Mouse (Mus musculus): Measurements from ENCODE around the gene Prkg1. TPM values are rescaled to one million over a fixed set of nuclear protein-coding genes. Genes with fewer than 3 reads are reported as not detected.
"Not testable (repeated sequence)": the region's sequence is repeated elsewhere in the genome, so short reads cannot be mapped to it uniquely, and the experiment has no call there.

The Prkg1 gene
- total RNA-seq, 2 experiments from 2014 or later, result 13.8 to 20.2 TPM

DNA sequence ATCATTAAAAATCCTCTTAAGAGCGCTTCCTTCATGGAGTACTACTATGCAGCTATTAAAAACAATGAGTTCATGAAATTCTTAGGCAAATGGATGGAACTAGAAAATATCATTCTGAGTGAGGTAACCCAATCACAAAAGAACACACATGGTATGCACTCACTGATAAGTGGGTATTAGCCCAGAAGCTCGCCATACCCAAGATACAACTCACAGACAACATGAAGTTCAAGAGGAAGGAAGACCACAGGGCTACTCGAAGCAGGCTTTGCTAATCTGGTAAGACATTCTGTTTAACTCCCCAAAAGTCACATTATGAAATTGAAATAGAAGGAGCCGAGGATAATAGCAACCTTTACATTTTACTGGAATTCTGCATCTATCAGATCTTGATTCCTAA is 545.6 kb downstream of the Prkg1 start:
- DNase-seq (ENCODE audit: low spot score in 2 of 2); intact Hi-C loops (cut with DNase I): not testable (repeated sequence)

DNA sequence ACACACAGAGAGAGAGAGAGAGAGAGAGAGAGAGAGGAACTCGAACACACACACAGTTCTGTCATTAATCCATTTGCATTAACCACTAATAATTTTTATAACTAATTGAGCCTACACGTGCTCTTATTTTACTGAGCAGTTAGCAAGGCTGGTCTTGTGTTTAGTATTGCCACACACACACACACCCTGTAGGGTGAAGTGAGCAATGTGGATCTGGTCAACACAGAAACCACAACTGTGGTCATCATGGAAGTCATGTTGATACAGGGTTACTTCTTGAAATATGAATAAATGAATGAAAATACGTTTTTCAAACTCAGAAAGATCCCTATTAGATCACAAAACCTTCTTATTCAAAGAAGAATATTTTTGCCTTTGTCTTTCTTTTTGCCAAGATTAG is 554.0 kb downstream of the Prkg1 start:
- intact Hi-C loops (cut with DNase I), result no loop called here
- DNase-seq (ENCODE audit: low spot score in 2 of 2), result no peak

DNA sequence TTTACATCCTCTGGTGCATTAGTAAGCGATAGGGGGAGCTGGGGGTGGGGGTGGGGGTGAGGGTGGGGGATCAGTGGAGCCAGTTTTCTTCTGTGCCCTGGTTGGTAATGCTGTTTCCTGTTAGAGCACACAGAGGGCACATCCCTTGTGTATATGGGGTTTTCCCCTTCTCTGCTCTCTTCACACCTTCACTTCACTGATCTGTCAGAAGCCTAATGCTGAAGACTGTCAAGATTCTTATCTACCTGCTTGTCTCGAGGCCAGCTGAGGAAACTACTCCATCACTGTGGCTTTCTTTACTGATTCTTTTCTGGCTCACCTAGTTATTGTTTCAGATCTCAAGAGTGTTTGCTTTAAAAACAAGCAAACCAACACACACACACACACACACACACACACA is 554.4 kb downstream of the Prkg1 start:
- no peak for DNase-seq (ENCODE audit: low spot score in 2 of 2)
- intact Hi-C loops (cut with DNase I), result no loop called here

DNA sequence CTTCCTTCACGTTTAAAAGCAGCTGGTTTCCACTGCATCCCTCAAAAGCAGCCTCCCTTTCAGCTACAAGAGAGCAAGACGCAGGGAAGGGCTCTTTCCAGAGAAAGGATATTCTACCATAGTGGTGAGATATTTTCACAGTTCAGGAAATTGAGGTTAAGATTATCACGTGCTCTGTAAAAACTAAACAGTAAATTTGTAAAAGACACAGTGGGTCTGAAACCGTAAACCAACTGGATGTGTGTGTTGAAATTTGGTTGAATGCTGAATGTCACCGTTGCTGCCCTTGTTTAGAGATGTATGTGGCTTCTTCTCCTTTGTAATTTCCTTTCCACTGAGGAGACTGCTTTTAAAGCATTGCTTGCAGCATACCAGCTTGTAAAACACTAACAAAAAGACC is 565.2 kb downstream of the Prkg1 start:
- no peak for DNase-seq (ENCODE audit: low spot score in 2 of 2)
- intact Hi-C loops (cut with DNase I), result no loop called here

DNA sequence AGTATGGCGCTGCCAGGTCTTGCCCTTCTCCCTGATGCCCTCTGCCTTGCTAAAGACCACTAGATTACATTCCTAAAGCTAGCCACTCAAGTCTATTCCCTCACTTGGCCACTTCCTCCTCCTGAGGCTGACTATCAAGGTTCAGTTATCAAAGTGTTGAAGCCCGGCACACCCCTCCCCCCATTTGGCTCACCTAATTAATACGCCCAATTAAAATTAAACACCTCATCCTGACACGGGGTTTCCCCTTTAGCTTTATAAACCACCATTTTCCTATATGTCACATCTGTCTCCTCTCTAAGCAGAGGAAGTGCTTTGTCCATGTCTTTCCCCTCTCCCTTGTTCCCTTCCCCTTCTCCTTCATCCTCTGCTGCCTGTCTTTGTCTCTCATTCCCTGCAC is 566.4 kb downstream of the Prkg1 start:
- intact Hi-C loops (cut with DNase I), result no loop called here
- DNase-seq (ENCODE audit: low spot score in 2 of 2), result no peak

DNA sequence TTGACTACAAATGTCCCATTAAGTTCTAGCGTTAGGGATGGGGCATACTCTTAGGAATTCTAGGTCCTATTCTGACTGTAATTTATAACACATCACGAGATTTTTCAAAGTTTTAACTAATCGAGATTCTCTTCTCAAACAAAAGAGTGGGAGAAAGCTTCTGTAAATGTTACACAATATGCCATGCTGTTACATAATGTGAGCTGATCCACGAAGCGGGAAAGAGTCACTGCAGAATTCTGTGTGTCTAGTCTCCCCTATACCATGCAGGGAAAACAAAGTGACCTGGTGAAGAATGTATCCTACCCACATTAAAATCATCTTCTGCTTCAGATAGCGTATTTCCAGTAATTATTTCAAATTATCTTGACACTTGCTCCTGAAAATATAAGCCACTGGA is 567.8 kb downstream of the Prkg1 start:
- intact Hi-C loops (cut with DNase I), result no loop called here
- DNase-seq (ENCODE audit: low spot score in 2 of 2), result no peak

DNA sequence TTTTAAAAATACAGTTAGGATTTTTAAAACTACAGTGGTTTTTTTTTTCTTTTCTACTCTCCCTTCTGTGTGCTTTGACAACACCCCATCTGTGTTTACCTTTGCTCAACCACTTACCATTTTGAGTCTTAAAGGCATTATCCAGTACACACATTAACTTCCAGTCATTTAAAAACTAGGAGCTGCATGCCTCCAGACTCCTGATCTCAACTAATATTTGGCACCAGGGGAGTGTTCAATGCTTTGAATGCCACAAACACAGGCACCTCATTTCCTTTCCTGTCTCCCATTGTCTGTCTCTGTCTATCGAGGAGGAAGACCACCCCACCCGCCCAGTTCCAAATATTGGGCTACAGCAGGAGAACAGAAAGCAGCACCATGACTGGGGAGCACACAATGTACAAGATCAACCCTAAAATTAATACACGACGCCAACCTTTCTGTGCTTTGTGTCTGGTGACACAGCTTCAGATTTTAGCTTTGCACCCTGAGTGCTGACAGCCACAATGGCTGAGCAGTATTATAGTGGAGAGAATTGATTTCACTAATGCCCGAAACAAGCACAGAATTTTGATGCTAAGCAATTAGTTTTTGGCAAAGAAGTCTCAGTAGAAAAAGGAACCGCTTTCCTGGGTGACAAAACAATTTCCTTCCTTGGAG is 576.1 kb downstream of the Prkg1 start:
- no peak for DNase-seq (ENCODE audit: low spot score in 2 of 2)
- intact Hi-C loops (cut with DNase I), result no loop called here

DNA sequence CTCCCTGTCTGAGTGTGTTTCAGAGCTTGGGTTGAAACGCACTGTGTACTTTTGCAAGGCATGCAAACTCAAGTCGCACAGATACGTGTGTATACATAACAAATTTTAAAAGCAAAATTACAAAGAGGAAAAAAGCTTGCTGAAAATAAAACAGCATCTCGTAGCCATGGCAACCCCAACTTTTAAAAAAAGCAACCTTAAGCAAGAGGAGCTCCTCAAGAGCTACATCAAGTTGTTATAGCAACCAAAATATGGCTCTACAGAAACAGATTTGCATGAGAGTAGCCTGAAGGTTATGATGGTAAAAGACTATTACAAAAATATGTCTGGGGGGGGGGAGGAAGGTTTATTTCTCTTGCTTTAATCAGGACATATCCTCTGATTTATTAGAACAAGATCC is 584.1 kb downstream of the Prkg1 start:
- intact Hi-C loops (cut with DNase I), result no loop called here
- DNase-seq (ENCODE audit: low spot score in 2 of 2), result no peak

DNA sequence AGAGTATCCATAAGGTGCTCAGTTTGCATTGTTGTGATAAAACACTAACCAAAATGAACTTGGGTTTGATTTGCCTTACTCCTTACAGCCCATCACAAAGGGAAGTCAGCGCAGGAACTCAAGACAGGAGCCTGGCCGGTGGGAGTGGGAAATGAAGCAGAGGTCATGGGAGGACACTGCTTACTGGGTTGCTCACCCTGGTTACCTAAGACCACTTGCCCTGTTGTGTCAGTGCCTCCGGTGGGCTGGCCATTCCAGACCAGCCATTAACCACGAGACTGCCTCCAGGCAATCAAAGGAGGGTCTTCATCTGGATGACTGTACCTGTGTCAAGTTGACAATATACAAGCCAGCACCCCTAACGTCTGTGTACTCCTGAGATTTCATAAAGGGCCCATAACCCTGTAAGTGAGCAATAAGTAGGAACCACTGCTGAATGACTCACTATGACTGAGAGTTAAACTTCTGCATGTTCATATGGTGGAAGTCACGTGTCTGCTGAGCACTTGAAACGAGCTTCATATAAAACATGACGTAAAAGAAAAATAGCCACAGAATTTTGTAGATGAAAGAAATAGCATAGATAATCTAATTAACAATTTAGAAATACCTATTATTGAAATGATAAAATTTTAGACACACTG is 587.4 kb downstream of the Prkg1 start:
- no peak for DNase-seq (ENCODE audit: low spot score in 2 of 2)
- intact Hi-C loops (cut with DNase I), result no loop called here

DNA sequence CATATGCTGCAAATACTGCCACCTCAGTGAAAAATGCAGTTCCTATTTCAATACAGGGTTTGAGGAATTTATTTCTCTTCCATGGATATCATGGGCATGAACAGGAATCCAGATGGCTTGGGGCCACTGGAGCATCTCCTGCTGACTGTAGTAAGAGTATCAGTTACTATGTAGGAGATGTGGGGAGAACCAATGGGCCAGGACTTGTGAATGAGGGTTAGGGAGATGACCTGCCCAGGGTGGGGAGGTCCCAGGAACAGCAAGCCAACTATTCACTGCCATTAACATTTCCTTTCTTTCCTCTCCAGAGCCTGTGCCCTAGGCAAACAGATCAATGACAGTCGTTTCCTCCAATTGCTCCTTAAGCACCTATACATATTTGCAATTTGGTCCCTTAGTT is 593.8 kb downstream of the Prkg1 start:
- intact Hi-C loops (cut with DNase I), result no loop called here
- no peak for DNase-seq (ENCODE audit: low spot score in 2 of 2)

DNA sequence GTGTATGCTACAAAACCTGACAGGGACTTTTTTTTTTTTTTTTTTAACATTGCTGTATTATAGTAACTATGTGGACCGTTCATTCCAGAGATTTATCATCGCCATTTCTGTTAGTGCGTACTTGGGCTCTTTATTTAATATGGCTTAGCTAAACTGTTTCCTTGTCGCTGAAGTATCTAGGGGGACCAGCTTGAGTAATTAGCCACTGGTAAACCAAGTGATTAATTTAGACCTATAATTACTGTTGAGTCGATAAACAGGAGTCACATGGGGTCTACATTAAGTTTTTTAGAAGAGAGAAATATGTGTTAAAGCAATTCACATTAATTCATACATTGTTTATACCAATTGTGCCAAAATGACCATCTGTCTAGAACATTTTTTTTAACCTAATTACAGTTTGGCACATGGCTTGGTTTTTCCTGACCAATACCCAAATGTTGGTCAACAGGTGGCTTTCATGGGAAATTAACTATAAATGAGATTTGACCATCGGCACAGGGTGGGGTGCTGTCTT is 605.8 kb downstream of the Prkg1 start:
- DNase-seq (ENCODE audit: low spot score in 2 of 2), result no peak
- intact Hi-C loops (cut with DNase I), result no loop called here

DNA sequence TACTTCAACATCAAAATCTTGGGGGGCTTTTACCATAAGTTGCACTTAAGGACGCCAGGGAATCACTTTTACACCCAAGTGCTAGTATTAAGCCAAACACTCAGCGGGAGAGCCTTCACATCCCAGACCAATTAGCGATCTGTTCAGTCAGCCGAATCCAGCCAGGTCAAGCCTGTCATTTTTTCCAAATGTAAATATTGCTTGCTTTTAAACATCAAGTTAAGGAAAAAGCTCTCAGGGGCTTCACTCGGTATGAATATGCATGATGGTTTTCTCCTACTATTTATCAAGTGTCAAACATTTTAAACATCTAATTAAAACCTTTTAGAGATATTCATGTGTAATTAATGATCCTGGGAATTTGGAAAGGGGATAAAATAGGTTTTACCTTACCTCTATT is 611.4 kb downstream of the Prkg1 start:
- intact Hi-C loops (cut with DNase I), result no loop called here
- no peak for DNase-seq (ENCODE audit: low spot score in 2 of 2)

DNA sequence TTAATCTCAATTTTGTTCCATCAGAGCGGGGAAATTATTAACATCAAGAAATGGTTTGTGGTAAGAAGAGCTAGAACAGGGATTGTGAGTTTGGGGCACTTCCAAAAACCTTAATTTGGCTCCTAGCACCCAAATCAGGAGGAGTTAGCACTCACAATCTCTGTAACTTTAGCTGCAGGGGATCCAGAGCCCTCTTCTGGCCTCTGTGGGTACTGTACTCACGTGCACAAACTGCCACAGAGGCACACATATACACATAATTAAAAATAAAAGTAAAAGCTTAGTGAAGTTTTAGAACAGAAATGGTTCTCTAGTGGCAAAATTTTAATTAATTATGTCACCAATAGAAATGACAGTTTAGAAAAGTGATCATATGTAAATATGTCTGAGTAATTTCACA is 614.9 kb downstream of the Prkg1 start:
- intact Hi-C loops (cut with DNase I), result no loop called here
- DNase-seq (ENCODE audit: low spot score in 2 of 2), result no peak

DNA sequence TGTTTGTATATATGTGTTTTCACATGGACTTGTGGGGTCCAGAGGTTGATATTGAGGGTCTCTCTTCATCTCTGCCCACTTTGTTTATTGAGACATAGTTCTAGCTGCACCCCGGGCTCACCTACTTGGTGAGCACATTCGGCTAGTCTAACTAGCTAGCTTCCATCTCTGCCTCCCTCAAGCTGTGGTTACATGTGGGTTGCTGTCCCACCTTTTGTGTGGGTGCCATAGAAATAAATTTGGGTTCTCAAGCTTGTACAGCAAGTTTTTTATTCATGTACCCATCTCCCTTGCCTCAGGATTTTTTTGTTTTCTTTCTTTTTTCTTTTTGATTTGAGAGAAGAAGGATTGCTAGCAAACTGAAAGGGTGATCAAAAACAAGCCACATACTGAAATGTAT is 617.4 kb downstream of the Prkg1 start:
- intact Hi-C loops (cut with DNase I), result no loop called here

DNA sequence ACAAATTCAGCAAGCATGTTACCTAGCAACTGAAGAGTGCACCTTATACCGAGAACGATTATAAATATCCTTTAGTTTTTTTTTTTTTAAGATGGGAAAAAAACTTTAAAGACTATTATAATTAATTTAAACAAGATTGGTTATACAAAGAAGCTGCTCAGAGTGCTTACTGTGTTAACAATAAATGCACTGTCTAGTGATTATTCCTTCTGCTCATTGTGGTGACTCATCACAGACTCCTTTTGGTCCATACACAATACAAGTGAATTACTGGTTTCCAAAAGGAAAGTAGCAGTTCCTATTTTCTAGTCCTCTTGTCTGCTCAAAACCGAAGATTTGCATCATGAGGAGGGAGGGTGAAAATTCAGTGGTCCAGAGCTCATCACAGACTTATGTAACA is 618.7 kb downstream of the Prkg1 start:
- no peak for DNase-seq (ENCODE audit: low spot score in 2 of 2)
- intact Hi-C loops (cut with DNase I), result no loop called here

More for the DNA sequence above, 617.4 kb downstream of the Prkg1 start:
- DNase-seq (ENCODE audit: low spot score in 2 of 2), result peak in 1 of 2 experiments; percentile 20

DNA sequence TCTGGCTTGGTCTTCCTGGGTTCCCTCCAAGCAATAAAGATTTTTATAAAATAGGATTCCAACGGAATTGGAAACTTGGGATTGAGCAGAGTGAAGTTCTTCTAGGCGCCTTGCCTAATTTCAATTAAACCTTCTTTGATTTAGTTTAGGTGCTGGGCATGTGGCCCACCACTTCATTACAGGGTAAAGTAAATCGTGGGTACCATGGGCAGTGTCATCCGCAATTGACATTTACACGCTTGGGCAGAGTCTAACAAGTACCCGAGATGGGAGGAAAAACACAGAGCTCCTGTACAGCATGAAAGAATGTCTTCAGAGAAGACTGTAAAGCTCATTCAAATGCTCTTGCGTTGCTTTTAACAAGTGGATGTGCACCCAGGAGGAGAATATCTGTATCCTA is 622.9 kb downstream of the Prkg1 start:
- intact Hi-C loops (cut with DNase I), result no loop called here
- no peak for DNase-seq (ENCODE audit: low spot score in 2 of 2)

DNA sequence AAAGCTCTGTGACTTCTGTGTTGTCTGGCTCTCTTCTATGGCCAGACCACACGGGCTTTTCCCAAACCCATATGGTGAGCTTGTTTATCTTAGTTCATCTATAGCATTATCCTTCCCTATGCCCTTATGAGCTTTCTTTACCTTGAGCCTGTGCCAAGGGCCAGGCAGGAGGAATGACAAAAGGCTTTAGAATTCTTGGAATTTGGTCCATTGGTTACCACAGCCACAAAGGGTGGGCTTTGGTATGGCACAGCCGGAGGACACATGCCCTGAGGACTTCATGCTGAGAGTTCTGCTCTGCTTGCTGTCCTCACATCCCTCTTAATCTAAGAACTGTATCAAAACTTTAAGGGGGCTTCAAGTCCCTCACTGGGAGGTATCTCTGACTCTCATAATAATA is 628.5 kb downstream of the Prkg1 start:
- no peak for DNase-seq (ENCODE audit: low spot score in 2 of 2)
- intact Hi-C loops (cut with DNase I), result no loop called here

DNA sequence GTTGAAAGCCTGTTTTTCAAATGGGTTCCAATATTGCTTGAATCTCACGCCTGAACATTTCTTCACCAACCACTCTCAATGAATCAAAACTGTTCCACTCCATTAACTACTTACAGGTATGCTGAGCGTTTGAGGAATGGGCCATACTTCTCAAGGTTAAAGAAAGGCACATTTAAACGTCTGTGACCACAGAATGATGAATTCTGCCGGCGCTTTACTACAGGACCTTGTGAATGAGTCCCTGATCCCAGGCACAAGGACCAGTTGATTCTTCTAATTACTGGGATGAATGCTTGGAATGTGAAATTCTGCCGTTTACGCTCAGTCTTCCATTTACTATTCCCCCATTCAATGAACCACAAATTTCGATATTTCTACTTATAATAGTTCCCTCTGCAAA is 632.2 kb downstream of the Prkg1 start:
- intact Hi-C loops (cut with DNase I), result no loop called here
- no peak for DNase-seq (ENCODE audit: low spot score in 2 of 2)

DNA sequence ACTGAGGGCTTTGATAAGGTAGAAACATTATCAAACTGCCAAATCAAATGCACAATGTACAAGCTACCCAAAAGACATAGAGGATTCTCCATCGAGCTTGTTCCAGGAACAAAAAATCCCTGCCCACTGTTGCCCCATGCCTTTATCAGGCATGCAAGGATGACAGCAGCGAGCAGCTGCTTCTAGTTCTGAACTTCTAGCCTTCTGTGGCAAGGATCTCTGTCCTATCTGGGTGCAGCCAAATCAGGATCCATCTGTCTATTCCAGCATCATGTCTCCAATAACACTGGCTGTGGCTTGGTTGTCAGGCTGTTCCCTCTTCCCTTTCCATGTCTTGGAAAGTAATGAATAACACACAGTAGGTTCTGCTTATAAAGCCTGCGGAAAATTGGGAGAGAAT is 640.2 kb downstream of the Prkg1 start:
- no peak for DNase-seq (ENCODE audit: low spot score in 2 of 2)
- intact Hi-C loops (cut with DNase I), result no loop called here

DNA sequence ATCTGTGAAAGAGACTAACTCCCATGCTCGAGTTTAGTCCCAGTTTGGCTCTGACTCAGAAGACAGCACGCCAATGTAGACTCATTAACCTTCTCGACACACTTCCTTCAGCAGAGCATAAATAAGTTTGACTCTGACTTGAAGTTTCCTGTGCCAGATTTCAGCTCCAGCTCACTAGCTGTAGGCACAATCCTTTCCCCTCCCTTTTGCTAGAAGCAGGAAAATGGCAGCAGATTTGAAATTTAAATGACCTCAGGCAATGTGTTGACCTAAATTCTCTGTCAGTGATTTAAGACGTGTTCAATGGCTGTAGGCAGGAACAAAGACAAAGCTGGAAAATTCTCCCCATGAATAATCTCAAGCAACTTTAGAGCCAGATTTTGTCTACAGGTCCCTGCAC is 650.1 kb downstream of the Prkg1 start:
- DNase-seq (ENCODE audit: low spot score in 2 of 2), result peak in 1 of 2 experiments; percentile 18
- intact Hi-C loops (cut with DNase I), result no loop called here

DNA sequence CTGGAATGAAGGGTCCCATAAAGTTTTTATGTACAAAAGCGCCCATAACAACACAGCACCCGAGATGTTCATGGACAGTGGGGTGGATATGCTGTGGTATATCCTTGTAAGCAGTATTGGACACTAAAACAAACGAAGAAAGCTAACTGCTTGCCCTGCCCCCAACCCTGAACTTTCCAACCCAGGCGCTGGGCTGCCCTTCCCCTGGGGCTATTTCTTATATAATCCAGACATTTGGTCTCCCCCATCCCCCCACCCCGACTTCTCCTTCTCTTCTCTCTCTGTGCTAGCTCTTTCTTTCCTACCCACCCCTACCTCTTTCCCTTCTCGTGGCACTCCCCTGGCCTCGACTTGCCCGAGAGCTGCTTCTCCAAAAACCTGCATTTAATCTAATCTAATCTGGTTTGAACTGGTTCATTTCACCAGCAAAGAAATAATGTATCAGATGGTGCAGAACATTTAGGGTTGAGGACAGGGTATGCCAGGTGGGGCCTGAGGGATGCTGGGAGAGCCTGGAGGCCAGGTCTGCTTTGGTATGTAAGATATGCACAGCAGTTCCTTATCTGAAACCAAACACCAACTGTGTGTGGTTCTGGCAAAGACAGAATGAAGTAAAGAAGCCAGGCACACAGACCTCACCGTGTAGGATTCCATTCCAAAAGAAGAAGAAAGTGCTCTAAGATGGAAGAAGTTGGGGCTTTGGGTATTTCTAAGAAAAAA is 657.8 kb downstream of the Prkg1 start:
- no peak for DNase-seq (ENCODE audit: low spot score in 2 of 2)
- intact Hi-C loops (cut with DNase I), result no loop called here

Measured in left cerebral cortex, postnatal 36 days (tissue).